Mouse (Mus musculus) retina, postnatal 7 days (tissue): ENCODE measurements around the gene Ankub1.

Experiments
- DNase-seq: peaks from one replicate; pipeline ENCODE4 v3.0.0-alpha.2; 2012; ENCODE audit warnings: low read depth, low spot score

The Ankub1 gene

GRCm38 (mm10) chr3:57643191-57643590, 49.4 kb downstream of the Ankub1 start:
- DNase-seq, result no peak

DNA sequence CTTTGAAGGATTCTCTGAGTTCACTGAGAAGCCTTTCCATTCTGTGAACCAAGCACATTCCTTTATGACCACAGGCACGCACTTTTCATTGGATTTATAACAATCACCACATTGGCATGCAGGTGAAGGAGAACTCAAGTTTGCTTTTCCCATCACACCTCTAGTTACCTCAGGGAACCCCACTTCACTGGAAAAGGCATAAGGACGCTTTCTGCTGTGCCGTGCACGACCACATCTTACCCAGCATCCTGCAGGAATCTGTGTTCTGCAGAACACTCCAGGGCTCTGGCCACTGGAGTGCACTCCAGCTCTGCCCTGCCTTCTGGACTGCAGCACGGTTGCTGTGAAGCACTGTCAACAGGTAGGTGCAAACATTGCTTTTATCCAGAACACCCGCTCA, 55.0 kb downstream of the Ankub1 start:
- DNase-seq, result no peak

- DNase-seq, result no peak
Observed at GRCm38 (mm10) chr3:57634763-57635487, 57.7 kb downstream of the Ankub1 start.

- no peak for DNase-seq
Observed at GRCm38 (mm10) chr3:57626954-57627513, 65.6 kb downstream of the Ankub1 start.

- peak; percentile 70 for DNase-seq
Observed at GRCm38 (mm10) chr3:57625275-57625997, 67.2 kb downstream of the Ankub1 start.

DNA sequence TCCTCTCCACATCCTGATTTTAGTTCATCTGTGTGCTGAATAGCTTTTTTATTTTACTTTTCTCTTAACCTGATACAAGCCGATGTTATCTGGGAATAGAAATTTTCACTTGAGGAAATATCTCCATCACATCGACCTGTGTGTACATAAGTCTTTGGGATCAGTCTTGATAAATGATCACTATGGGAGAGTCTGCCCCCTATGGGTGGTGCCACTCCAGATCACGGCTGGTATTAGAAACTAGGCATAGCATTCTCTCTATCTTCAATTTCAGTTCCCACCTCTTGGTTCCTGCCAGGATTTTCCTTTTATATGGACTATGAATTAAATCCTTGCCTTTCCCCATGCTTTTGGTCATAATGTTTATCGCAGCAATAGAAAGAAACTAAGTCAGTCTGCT, 72.9 kb downstream of the Ankub1 start:
- no peak for DNase-seq

DNA sequence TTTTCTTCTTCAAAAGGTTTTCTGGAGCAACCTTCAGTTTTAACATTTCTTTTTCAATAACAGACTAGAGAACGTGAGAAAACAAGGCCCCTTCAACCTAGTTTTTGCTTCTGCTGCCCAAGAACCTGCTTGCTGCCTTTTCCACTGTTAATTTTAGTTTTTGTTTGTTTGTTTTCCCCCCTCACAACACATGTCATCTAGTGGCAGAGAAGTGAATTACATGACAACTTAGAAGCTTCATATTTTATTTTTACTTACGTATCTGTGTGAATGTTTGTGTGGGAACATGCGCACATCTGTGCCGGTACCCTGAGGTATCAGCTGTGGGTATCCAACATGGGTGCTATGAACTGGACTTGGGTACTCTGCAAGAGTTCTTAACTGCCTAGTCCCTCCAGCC, 76.9 kb downstream of the Ankub1 start:
- DNase-seq, result no peak

- no peak for DNase-seq
Observed at GRCm38 (mm10) chr3:57612430-57612997, 80.1 kb downstream of the Ankub1 start.

GRCm38 (mm10) chr3:57611776-57612175, 80.8 kb downstream of the Ankub1 start:
- no peak for DNase-seq
